Mouse (Mus musculus) right cerebral cortex, postnatal 36 days (tissue): ENCODE measurements at regions not wholly inside any gene's neighbourhood (a gene's known extent, or its start where the extent isn't known, plus 50 kb on each side); places are given as distances from the start of the nearest gene placed in this dataset.

Source experiments
- DNase-seq, 2 experiments: peaks; one replicate each; pipeline ENCODE4 v3.0.0; 2022; ENCODE audit warnings: low spot score in 2 of 2, mixed read lengths in 1 of 2

GRCm38 (mm10) chr16:5467587-5467986 is 211.8 kb upstream of the Eef2kmt start:
- DNase-seq = no peak

- no peak for DNase-seq
These were observed 211.0 kb upstream of the Eef2kmt start for GRCm38 (mm10) chr16:5466760-5467159.

- DNase-seq = no peak
These were observed 199.7 kb upstream of the Eef2kmt start for GRCm38 (mm10) chr16:5455352-5455965.

GRCm38 (mm10) chr16:5454243-5454642 is 198.5 kb upstream of the Eef2kmt start:
- DNase-seq = no peak

GRCm38 (mm10) chr16:5452971-5453370 is 197.2 kb upstream of the Eef2kmt start:
- no peak for DNase-seq

- DNase-seq = no peak
These were observed 190.0 kb upstream of the Eef2kmt start for GRCm38 (mm10) chr16:5445776-5446175.

- no peak for DNase-seq
These were observed 189.0 kb upstream of the Eef2kmt start for GRCm38 (mm10) chr16:5444785-5445184.

- DNase-seq = no peak
These were observed 183.9 kb upstream of the Eef2kmt start for GRCm38 (mm10) chr16:5439717-5440116.

GRCm38 (mm10) chr16:5438405-5438804 is 182.6 kb upstream of the Eef2kmt start:
- no peak for DNase-seq

GRCm38 (mm10) chr16:5431689-5432088 is 175.9 kb upstream of the Eef2kmt start:
- no peak for DNase-seq

GRCm38 (mm10) chr16:5431111-5431510 is 175.3 kb upstream of the Eef2kmt start:
- peak; percentile 37 to 39 for DNase-seq

GRCm38 (mm10) chr16:5429466-5429865 is 173.7 kb upstream of the Eef2kmt start:
- no peak for DNase-seq

- no peak for DNase-seq
These were observed 170.1 kb upstream of the Eef2kmt start for GRCm38 (mm10) chr16:5425908-5426307.

- DNase-seq = no peak
These were observed 166.3 kb upstream of the Eef2kmt start for GRCm38 (mm10) chr16:5422041-5422440.

GRCm38 (mm10) chr16:5421591-5421990 is 165.8 kb upstream of the Eef2kmt start:
- DNase-seq = no peak

- peak in 1 of 2 experiments; percentile 21 for DNase-seq
These were observed 163.7 kb upstream of the Eef2kmt start for GRCm38 (mm10) chr16:5419467-5419866.

- DNase-seq = no peak
These were observed 162.8 kb upstream of the Eef2kmt start for GRCm38 (mm10) chr16:5418462-5419197.

GRCm38 (mm10) chr16:5415310-5415709 is 159.5 kb upstream of the Eef2kmt start:
- DNase-seq = no peak

- no peak for DNase-seq
These were observed 156.1 kb upstream of the Eef2kmt start for GRCm38 (mm10) chr16:5411819-5412385.

- no peak for DNase-seq
These were observed 150.9 kb upstream of the Eef2kmt start for GRCm38 (mm10) chr16:5406711-5407110.

GRCm38 (mm10) chr16:5393336-5393735 is 137.6 kb upstream of the Eef2kmt start:
- DNase-seq = no peak

- peak; percentile 22 to 41 for DNase-seq
These were observed 127.1 kb upstream of the Eef2kmt start for GRCm38 (mm10) chr16:5382930-5383329.
